Mouse (Mus musculus) erythroblast, embryonic 14.5 days (primary cell): ENCODE results near the gene 1700011L22Rik. TPM values are rescaled to one million over a fixed set of nuclear protein-coding genes. Genes with fewer than 3 reads are reported as not detected.

Experiments
- H3K27me3 ChIP-seq: 2 replicates; pipeline ENCODE4 v1.6.1; 2012; ENCODE audit warnings: inconsistent platforms; ENCODE audit not compliant: control insufficient read depth
- H3K36me3 ChIP-seq: 2 replicates; pipeline ENCODE4 v1.6.1; 2012; ENCODE audit warnings: mild to moderate bottlenecking, inconsistent platforms; ENCODE audit not compliant: control insufficient read depth
- H3K4me1 ChIP-seq: 2 replicates; pipeline ENCODE4 v1.6.1; 2012; ENCODE audit warnings: inconsistent platforms; ENCODE audit not compliant: control insufficient read depth
- H3K4me3 ChIP-seq: replicated peaks from 2 replicates; pipeline ENCODE3; 2012; ENCODE audit warnings: moderate library complexity, mild to moderate bottlenecking, inconsistent platforms
- H3K9me3 ChIP-seq: 2 replicates; pipeline ENCODE4 v1.6.1; 2012; ENCODE audit warnings: low read length, inconsistent platforms, mixed read lengths; ENCODE audit not compliant: control insufficient read depth
- GATA1 ChIP-seq: IDR thresholded peaks from 2 replicates; pipeline ENCODE4 v1.6.1; 2012; ENCODE audit warnings: low read length, inconsistent platforms, mixed read lengths
- TAL1 ChIP-seq: IDR thresholded peaks from 3 replicates; pipeline ENCODE4 v1.6.1; 2012; ENCODE audit warnings: low read length, inconsistent platforms, mixed read lengths
- polyA plus RNA-seq: library from polyadenylated mRNA; stranded (reverse); fragments of >175 nt; gene quantifications from 2 replicates; pipeline ENCODE4 v1.2.3, GENCODE M21; 2012

Gene 1700011L22Rik
- polyA plus RNA-seq, 1 experiment: not detected

- TF ChIP-seq GATA1 (no peak), TAL1 (no peak)
- H3K27me3 ChIP-seq: no peaks in the 10 kb centered on the region
- no peaks in the 10 kb centered on the region for H3K4me1 ChIP-seq
- H3K9me3 ChIP-seq: no peaks in the 10 kb centered on the region
- H3K4me3 ChIP-seq: no peak overlapping the region
- H3K36me3 ChIP-seq: peaks cover 2% of the 10 kb centered on the region
These were observed 38.1 kb upstream of the 1700011L22Rik start for GRCm38 (mm10) chr8:79286424-79286823.

DNA sequence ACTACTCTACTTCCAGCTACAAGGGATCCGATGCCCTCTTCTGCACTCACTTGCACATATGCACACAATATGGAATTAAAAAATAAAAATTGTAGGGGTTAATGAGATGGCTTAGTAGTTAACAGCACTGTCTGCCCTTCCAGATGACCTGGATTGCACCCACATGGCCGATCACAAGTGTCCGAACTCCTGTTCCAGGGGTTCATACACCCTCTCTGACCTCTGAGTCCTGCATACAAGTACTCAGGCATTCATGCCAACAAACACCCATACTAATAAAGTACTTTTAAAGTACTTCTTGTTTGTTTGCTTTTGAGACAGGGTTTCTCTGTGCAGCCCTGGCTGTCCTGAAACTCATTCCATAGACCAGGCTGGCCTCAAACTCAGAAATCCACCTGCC lies 36.3 kb upstream of the 1700011L22Rik start:
- Histone ChIP-seq H3K27me3 (no peaks in the 10 kb centered on the region), H3K4me3 (no peak overlapping the region), H3K36me3 (peaks cover 6% of the 10 kb centered on the region), H3K9me3 (no peaks in the 10 kb centered on the region), H3K4me1 (no peaks in the 10 kb centered on the region)
- TF ChIP-seq TAL1 (no peak), GATA1 (no peak)

GRCm38 (mm10) chr8:79281376-79281890 lies 33.1 kb upstream of the 1700011L22Rik start:
- H3K4me1 ChIP-seq: no peaks in the 10 kb centered on the region
- no peak overlapping the region for H3K4me3 ChIP-seq
- TF ChIP-seq GATA1 (no peak), TAL1 (no peak)
- peaks cover 15% of the 10 kb centered on the region for H3K36me3 ChIP-seq
- H3K27me3 ChIP-seq: no peaks in the 10 kb centered on the region
- no peaks in the 10 kb centered on the region for H3K9me3 ChIP-seq

- H3K36me3 ChIP-seq: peaks cover 40% of the 10 kb centered on the region
- H3K4me3 ChIP-seq: no peak overlapping the region
- no peak for TF ChIP-seq TAL1
- no peak for TF ChIP-seq GATA1
- no peaks in the 10 kb centered on the region for H3K27me3 ChIP-seq
- no peaks in the 10 kb centered on the region for H3K9me3 ChIP-seq
- peaks cover 2% of the 10 kb centered on the region; the same call in 1 of the 2 replicates for H3K4me1 ChIP-seq
These were observed 29.0 kb upstream of the 1700011L22Rik start for GRCm38 (mm10) chr8:79277264-79277870.

- no peaks in the 10 kb centered on the region for H3K27me3 ChIP-seq
- no peaks in the 10 kb centered on the region for H3K9me3 ChIP-seq
- H3K4me3 ChIP-seq: no peak overlapping the region
- TF ChIP-seq GATA1 (no peak), TAL1 (no peak)
- H3K4me1 ChIP-seq: peaks cover 2% of the 10 kb centered on the region; the same call in 1 of the 2 replicates
- peaks cover 43% of the 10 kb centered on the region for H3K36me3 ChIP-seq
These were observed 26.6 kb upstream of the 1700011L22Rik start for GRCm38 (mm10) chr8:79274940-79275339.

DNA sequence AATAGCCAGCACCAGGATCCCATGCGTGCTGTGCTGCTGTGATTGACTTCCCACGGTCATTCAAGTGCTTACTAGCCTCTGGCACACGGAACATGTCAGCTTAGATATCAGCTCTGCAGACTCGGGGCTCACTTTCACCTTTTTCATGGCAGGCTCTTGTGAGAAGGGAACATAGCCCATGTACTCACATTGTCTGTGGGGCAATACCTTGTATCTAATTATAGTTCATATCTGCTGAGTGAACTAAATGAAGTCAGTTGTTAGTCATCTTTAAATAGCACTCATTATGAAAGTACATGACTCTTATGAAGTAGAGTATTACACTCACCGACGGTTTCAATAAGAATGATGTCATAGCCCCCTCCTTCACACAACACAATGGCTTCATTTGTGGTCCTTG lies 25.4 kb upstream of the 1700011L22Rik start:
- Histone ChIP-seq H3K36me3 (peaks cover 48% of the 10 kb centered on the region), H3K4me1 (peaks cover 2% of the 10 kb centered on the region; the same call in 1 of the 2 replicates), H3K4me3 (no peak overlapping the region), H3K27me3 (no peaks in the 10 kb centered on the region), H3K9me3 (no peaks in the 10 kb centered on the region)
- TF ChIP-seq GATA1: no peak
- TF ChIP-seq TAL1: no peak

- Histone ChIP-seq H3K36me3 (peaks cover 54% of the 10 kb centered on the region), H3K4me3 (no peak overlapping the region), H3K27me3 (no peaks in the 10 kb centered on the region), H3K9me3 (no peaks in the 10 kb centered on the region), H3K4me1 (peaks cover 2% of the 10 kb centered on the region; the same call in 1 of the 2 replicates)
- TF ChIP-seq GATA1 (no peak), TAL1 (no peak)
These were observed 24.3 kb upstream of the 1700011L22Rik start for GRCm38 (mm10) chr8:79272676-79273075.

DNA sequence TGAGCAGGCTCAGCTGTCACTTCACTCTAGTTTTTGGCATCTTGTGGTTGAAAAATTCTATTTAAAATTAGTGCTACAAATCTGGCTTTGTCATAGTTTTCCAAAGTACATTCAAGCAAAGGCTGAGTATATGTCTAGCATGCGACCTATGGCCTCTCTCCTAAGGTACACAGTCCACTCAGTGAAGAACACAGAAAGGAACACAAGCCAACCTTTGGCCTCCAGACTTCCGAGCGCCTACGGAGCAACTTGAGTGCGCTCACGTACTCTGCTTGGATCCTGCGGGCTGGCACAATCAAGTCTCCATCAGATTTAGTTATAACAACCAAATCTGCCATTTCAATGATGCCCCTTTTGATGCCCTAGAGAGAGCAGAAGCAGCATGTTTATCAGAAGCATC lies 20.6 kb upstream of the 1700011L22Rik start:
- H3K4me1 ChIP-seq: peaks cover 2% of the 10 kb centered on the region; the same call in 1 of the 2 replicates
- H3K27me3 ChIP-seq: no peaks in the 10 kb centered on the region
- no peak overlapping the region for H3K4me3 ChIP-seq
- TF ChIP-seq TAL1 (no peak), GATA1 (no peak)
- H3K9me3 ChIP-seq: no peaks in the 10 kb centered on the region
- H3K36me3 ChIP-seq: peaks cover 39% of the 10 kb centered on the region

GRCm38 (mm10) chr8:79261920-79262319 lies 13.6 kb upstream of the 1700011L22Rik start:
- Histone ChIP-seq H3K27me3 (no peaks in the 10 kb centered on the region), H3K36me3 (peaks cover 1% of the 10 kb centered on the region), H3K4me3 (no peak overlapping the region), H3K9me3 (peaks cover 3% of the 10 kb centered on the region; the same call in 1 of the 2 replicates), H3K4me1 (no peaks in the 10 kb centered on the region)
- no peak for TF ChIP-seq GATA1
- TF ChIP-seq TAL1: no peak
